Mouse (Mus musculus) common myeloid progenitor, adult 5-6 weeks (primary cell): ENCODE data around the gene Cenpv. TPM values are rescaled to one million over a fixed set of nuclear protein-coding genes. Genes with fewer than 3 reads are reported as not detected.

Experiments
- ATAC-seq: replicated peaks from 2 replicates; pipeline ENCODE4 v1.8.0; 2016; ENCODE audit warnings: low read depth, mild to moderate bottlenecking, moderate TSS enrichment, inconsistent platforms; ENCODE audit not compliant: poor library complexity, severe bottlenecking
- total RNA-seq: library from RNA; stranded (forward); fragments of 200-1000, 187-1606 nt; gene quantifications from 2 replicates; pipeline ENCODE4 v1.2.3, GENCODE M21; 2017

Gene Cenpv
- 13.4 and 18.7 TPM in 2 replicates for total RNA-seq

DNA sequence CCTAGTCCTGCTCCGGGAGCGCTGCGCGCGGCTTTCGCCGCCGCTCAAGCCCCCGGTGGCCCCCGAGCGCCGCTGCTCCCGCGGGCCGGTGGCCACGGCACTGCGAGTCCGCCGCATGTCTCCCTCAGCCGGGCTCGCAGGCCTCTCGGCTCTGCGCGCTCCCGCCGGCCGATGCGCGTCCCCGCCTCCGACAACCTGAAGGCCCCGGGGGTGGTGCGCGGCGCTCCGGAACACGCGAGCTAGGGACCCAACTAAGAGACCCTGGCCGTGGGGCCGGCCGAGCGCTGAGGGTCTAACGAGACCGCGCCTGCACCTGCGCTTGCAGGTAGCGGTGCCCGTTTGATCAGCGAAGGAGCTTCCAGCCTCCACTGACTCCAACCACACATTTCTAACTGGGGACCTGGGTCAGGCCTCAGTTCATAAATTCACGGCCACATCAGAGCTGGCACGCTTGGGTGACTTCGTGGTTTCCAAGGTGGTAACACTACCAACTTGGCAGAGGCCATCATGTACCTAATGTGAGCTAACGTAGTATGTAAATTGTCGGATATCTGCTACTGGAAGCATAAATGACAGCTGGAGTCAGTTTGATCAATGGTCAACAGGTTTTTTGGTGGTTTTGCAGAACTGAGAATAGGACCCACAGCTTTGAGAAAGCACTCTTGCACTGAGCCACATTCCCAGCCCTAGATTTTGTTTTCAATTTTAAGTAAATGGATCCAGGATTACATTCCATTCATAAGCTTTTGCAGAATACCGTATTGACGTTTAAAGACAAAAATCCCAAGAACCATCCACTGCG is at the start of gene Cenpv:
Gene Cenpv, minus strand, starts transcription at position 173 of the 802 bp plus-strand sequence.
- peak; percentile 55; the same call in 1 of the 2 replicates for ATAC-seq

DNA sequence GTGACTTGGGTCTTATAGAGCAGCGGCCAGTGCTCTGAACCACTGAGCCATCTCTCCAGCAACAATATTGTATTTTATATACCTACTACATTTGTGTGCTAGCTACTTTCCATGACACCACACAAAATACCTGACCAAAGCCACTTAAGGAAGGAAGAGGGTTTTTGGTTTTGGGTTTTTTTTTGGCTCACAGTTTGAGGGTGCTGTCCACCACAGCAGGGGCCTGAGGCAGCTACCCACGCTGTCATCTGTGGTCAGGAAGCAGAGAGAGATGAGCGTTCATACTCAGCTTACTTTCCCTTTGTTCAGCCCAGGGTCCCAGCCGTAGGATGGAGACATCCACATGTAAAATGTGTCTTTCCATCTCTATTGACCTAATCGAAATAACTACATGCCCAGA is 48.0 kb upstream of the Cenpv start:
- ATAC-seq = no peak

DNA sequence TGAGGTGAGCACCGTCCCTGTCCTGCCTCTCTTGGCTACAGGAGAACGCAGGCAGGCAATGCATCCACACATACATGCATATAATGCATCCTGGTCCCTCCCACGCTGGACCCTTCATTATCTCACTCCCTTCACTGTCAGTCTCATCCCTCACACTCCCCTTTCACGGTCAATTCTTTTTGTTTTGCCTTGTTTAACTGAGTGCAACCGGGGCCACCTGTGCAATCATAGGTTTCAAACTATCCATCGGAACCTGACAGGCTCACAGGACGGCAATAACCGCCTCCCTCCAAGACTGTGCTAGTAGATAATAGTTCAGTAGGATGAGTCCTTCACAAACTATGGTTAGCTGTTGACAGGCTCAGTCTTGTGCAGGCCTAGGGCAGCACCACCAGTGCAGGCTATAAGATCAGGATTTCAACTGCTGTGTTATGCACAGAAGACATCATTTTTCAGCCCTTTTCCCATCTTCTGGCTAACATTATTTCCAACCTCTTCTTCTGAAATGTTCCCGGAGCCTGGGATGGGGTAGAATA is 45.7 kb upstream of the Cenpv start:
- no peak for ATAC-seq

DNA sequence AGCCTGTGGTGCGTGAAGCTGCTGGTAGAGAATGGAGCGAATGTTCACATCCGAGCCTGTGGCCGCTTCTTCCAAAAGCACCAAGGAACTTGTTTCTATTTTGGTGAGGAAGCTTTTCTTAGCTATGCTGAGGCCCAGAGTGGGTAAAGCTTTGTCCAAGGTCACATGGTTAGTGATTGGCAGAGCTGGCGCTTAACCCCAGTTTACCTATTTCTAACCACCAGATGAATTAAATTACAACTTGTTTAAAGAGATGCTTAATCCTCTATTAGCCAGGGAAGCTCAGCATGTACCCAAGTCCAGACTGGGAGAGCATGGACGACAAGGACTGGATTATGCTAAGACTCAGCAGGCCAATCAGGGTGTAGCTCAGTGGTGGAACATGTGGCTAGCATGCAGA is 44.0 kb upstream of the Cenpv start:
- no peak for ATAC-seq

DNA sequence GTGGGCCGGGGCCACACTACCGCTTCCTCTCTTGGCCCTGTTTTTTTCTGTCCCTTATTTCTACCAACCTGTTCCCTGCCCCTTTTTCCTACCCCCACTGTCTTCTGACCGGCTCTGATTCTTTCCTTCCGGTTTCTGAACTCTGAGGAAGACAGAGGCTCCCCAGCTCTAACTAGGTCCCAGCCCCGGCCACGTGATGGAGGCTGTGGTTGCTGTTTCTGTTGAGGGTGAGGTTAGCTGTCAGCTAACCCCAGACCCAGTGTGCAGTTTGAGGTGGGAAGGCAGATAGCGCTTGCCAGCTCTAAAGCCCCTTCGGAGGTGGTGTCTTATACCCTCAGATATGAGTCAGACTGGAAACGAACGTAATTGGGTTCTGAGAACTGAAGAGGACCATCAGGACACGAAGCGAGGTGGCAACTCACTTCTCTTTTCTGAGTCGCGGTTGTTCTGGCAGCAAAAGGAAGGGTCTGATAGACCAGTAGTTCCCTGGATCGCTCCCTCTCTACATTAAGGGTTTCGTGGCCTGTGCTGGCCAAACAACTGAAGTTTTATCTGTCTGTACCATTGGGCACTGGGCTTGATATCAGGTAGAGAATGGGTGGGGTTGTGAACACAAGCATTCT is 37.6 kb upstream of the Cenpv start:
- ATAC-seq = peak; percentile 74

DNA sequence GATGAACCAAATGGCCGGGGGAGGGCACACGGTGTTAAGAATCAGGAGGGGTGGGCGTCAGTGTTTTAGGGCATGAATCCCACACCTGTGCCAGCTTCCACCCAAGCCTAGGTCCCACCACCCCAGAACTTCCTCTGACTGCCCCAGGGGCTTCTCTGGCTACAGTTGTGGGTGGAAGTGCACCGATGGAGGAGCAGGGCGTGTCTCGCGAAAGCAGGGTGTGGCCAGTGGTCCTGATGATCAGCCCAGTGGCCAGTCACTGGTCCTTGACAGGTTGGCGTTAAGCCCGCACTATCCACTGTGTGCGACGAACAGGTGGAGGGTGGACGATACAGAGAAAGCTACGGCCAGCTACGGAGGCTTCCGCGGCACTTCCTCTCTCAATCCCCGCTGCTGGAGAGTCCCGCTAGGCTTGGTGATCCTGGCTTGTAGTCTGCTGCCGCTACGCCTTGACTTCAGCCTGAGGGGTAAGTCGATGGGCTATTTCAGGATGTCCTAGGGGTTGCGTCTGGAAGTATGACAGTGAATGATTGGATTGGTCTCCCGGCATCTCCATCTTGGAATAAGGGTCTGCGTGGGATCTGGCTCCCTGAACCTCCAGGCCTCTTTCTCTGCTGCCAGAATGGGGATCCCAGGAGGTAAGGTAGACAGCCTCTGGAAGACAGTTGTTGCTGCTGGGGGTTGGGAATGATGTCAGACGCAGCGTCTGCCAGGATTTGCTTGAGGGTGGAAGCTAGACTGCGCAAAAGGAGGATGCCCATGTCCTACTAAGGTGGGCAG is 36.8 kb upstream of the Cenpv start:
- ATAC-seq = peak; percentile 9

DNA sequence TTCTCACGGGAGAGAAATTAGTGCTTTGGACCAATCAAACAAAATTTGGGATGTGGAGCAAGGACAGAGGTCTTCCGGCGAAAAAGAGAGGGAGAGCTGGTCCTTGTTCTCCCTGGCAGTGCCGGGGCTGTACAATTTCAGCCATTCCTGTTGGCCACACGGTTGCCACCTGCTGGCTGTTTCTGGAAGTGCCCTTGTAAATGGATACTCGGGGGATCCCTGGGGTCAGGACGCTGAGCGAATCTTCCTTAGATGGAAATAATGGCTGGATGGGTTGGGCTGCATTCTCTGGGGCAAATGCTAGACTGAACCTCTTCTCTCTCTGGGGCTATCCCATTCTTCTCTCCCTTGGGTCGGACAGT is 36.2 kb upstream of the Cenpv start:
- ATAC-seq = peak; percentile 40

DNA sequence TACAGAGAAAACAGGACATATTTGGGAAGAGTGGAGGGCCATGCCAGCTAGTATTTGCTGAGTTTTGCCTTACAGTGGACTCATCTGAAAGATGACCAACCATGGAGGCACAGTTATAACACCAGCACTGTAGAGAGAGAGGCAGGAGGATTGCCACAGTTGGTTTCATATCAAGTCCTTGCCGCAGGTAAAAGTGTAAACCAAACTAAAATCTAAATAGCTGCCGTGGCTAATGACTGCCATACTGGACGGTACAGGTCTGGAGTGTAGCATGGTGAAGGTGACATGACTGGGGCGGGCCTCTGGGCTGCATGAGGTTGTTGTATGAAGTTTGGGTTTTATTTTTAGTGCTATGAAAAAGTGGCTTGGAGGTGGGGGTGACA is 35.6 kb upstream of the Cenpv start:
- no peak for ATAC-seq

DNA sequence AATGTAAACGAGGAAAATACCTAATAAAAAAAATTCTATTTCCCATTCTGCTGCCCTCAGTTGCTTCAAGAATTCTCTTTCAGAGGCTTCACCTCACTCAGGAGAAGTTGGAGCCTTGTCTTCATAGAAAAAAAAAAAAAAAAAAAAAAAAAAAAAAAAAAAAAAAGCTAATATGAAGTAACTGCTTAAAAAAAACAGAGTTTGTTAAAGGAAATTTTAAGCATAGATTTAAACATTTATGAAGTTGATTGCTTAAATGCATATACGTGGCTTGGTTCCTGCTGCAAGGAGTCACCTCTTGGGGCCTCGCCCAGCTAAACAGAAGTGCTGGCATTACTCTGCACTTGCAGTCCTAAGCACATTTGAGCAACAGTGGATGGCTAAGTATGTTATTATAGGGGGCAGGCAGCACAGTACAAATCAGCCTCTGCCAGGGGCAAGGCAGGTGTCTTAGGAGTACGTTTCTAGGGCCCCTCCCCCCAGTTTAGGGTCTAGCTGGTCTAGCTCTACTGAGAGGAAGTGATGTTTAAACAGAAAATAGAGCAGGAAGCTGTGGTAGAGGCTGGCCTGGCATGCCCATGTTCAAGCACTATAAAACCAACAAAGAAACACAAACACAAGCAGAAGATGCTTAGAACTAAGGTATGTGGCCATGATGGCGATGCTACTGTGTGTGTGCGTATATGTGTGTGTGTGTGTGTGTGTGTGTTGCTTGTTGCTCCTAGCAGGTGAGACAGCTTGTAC is 35.1 kb upstream of the Cenpv start, which contains the start of gene Trpv2:
Gene Trpv2, plus strand, starts transcription at position 528 of the 744 bp plus-strand sequence.
- peak; percentile 43 for ATAC-seq

DNA sequence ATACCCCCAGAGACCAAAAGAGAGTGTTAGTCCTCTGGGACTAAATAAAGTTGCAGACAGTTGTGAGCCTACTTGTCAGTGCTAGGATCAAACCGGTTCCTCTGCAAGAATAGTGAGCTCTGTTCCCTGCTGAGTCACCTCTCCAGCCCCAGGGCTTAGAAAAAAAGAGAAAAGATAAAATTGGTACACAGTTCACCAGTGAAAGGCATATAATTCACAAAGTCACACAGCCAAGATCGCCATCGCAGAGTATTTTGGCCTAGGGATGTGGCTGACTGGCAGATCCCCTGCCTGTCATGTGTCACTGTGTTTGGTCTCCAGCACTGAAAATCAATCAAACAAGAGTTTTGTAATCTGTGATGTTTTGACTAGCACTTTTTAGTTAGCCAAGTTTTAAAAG is 29.2 kb upstream of the Cenpv start:
- ATAC-seq = 0 out of 2 replicates have a peak, but pooled peaks have one; percentile 11

DNA sequence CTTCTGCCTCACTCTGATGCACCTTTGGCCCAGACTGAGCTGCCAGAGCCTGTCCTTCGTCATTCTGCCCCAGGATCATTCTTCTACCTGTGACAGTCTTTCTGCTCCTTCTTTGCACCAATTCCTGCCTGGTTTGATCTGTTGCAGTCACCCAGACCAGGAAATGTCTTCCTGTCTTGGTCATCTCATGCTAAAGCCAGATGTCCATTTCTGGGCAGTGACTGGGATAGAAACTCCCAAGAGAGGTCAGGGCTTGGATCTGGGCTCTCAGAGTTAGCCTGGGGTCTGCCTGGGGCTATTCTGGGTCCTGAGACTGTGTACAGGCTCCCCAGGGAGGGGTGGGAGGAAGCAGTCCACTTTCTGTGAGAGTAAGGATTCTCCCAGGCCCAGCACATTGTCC is 27.1 kb upstream of the Cenpv start:
- no peak for ATAC-seq

DNA sequence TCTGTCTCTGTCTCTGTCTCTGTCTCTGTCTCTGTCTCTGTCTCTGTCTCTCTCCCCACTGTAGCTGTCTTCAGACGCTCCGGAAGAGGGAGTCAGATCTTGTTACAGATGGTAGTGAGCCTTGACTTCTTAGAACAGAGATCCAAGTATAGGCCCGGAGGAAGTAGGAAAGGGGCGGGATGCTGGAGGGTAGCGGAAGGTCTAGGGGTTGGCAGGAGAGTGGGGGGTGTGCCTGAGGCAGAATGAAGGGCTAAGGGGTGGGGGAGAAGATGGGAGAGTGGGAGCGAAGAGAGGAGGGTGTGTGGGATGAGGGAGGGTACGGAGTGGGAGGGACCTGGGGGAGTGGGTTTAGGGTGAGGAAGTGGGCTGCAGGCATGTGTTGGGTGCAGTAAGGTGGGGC is 26.7 kb upstream of the Cenpv start:
- no peak for ATAC-seq

DNA sequence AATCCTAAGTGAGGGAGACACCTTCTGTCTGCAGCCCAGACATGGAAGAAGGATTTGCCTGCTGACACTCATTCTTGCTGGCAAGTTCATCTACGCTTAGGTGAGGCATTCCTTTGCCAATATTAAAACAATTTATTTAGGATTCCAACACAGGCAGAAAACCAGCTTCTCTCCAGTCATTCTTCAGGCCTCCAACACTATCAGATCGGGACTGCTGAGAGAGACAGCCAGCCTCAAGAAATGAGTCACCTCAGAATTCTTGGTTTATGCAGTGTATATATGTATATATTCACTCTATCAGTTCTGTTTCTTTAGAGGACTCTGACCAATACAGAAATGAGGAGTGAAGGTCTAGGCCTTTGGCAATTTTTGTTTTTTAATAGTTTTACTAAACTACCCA is 24.5 kb upstream of the Cenpv start:
- no peak for ATAC-seq

DNA sequence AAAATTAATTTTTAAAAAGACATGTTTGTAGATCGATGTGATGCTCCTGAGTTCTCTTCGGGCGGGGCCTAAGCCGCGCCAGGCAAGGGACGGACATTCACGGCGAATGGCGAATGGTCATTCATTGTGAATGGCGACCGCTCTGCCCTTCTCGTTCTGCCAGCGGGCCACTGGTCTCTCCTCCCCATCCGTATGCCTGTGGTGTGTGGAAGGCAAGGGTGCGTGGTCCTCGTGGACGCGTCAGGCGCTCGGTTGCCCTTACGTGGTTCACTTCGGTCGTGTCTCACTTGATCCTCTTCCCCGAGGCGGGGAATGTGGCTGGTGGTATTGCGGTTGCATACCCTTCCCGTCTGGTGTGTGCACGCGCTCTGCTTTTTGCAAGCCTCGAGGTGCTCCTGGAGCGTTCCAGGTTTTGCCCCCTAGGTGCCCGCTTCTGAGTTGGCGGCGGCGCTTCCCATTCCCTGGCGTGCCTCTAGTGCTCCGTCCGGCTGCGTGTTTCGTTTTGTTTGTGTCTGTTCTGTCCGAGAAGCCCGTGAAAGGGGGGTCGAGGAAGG is 21.5 kb upstream of the Cenpv start:
- peak; percentile 20; the same call in 1 of the 2 replicates for ATAC-seq

DNA sequence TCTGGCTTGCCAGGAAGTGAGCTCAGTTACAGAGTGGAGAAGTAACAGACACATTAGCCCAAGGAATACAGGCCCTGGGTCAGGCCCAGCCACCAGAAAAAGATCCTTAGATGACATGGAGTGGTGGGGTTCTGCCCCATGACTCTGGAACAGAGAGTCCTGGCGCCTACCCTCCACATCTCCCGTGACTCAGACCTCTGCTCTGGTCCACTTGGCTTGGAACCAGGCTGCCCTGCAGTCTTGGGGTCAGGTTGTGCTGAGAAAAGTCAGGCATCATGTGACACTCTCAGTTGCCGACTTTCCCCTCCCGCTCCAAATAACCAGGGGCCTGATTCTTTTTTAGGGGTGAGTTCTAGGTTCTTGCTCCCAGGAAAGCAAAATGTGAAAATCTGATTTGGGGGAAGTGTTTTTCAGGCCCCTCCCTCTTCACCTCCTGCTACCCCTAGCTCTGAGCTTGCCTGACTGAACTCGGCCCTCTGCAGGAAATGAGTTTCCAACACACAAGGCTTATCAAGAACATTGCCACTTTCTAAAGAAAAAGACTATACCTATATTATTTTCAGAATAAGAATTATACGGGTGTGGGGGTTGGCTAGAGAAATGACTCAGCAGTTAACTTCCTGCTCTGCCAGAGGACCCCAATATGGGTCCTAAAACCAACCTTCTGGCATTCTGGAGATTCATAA is 20.0 kb upstream of the Cenpv start:
- no peak for ATAC-seq

DNA sequence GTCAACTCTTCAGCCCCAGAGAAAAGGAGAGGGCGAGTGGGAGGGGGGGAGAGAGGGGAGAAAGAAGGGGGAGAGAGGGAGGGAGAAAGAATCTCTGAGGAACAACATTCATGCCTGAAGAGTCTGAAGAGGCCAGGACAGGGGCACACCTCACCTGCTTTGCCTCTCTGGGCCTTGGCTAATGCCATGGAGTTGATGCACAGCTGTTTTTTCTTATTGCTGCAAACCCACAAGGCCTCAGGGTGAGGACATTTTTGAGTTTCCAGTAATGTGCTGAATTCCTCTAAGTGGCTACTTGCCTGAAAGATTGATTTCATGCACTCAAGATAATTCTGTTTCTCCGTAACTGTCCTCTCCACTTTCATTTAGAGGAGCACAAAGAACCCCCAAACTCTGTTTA is 19.1 kb upstream of the Cenpv start:
- ATAC-seq = no peak

DNA sequence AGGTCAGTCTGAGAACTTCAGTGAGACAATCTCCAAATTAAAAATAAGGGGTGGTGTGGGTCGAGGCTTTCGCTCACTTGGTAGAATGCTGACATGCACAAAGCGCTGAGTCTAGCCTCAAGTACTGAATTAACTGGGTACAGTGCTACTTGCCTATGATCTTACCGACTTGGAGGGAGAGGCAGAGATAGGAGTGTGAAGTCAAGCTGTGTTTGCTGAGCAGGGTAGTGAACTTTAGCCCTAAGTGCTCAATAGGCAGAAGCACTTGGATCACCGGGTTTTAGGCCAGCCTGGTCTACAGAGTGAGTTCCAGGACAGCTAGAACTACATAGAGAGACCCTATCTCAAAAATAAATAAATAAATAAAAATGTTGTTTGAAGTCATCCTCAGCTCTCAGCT is 18.1 kb upstream of the Cenpv start:
- ATAC-seq = no peak

DNA sequence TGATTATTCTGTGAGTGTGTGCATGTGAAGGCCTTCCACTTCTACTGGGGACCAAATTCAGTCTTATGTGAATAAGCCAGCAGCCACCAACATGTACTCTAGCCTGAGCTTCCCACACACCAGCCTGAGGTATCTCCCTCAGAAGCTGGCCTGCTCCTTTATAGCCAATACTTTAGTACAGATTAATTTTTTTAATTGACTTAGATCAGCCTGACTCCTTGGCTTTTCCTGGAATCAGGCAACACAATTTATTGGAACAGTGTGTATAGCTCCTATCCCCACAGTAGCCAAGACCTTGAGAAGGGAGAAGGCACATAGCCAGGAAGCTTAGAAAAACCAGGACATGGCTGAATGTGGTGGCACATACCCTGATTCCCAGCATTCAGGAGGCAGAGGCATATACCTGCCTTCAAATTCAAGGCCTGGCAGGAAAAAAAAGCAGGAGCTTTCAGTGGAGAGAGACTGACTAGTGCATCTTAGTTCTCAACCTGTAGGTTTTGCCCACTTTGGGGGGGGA is 16.9 kb upstream of the Cenpv start:
- ATAC-seq = no peak

DNA sequence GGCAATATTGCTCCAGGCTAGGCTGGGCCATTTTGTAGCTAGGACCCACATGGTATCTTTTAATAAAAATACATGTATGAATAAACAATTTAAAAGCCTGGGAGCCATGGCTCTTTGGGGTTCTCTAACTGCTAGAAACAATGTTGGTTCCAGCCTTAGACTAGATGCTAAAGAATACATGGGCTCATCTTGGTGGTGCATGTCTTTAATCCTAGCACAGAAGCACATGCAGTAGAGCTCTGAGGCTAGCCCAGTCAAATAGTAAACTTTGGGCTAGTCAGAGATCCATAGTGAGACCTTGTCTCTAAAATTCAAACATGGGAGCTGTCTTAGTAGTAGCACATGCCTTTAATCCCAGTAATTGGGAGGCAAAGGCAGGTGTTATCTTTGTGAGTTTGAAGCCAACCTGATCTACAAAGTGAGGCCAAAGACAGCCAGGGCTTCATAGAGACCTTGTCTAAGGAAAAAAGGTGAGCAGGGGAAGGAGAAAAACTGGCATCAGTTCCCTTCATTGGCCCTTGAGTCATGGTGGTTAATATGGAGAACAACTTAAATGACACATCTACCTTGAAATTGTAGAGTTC is 16.0 kb upstream of the Cenpv start:
- ATAC-seq = no peak
